Mouse (Mus musculus) thymus, postnatal 25 days (tissue): ENCODE data around the gene Lrrc36.
A peak's percentile ranks its signal among the peaks of the same experiment; 100 is the strongest.

Experiments
- DNase-seq: peaks from one replicate; pipeline ENCODE4 v3.0.0; 2022

Gene Lrrc36

GRCm38 (mm10) chr8:105468002-105468720 is 54.8 kb downstream of the Lrrc36 start:
- no peak for DNase-seq

- DNase-seq = no peak
Observed at GRCm38 (mm10) chr8:105469041-105469695, 55.8 kb downstream of the Lrrc36 start.

GRCm38 (mm10) chr8:105469816-105470215 is 56.4 kb downstream of the Lrrc36 start:
- DNase-seq = no peak

- DNase-seq = no peak
Observed at GRCm38 (mm10) chr8:105470262-105470661, 56.9 kb downstream of the Lrrc36 start.

- no peak for DNase-seq
Observed at GRCm38 (mm10) chr8:105470681-105471313, 57.4 kb downstream of the Lrrc36 start.

GRCm38 (mm10) chr8:105471314-105472015 is 58.1 kb downstream of the Lrrc36 start, which contains the start of gene Tppp3:
Tppp3 (minus strand) TSS chr8:105471526.
- peak; percentile 12 for DNase-seq

GRCm38 (mm10) chr8:105472414-105472932 is 59.1 kb downstream of the Lrrc36 start:
- DNase-seq = no peak

- no peak for DNase-seq
Observed at GRCm38 (mm10) chr8:105472983-105473382, 59.6 kb downstream of the Lrrc36 start.

- DNase-seq = peak; percentile 13
Observed at GRCm38 (mm10) chr8:105473816-105474606, 60.6 kb downstream of the Lrrc36 start.

GRCm38 (mm10) chr8:105474680-105475079 is 61.3 kb downstream of the Lrrc36 start:
- DNase-seq = no peak

- no peak for DNase-seq
Observed at GRCm38 (mm10) chr8:105475254-105475653, 61.9 kb downstream of the Lrrc36 start.

GRCm38 (mm10) chr8:105475742-105476141 is 62.4 kb downstream of the Lrrc36 start:
- no peak for DNase-seq

- DNase-seq = no peak
Observed at GRCm38 (mm10) chr8:105476161-105476560, 62.8 kb downstream of the Lrrc36 start.

- DNase-seq = peak; percentile 58
Observed at GRCm38 (mm10) chr8:105476628-105477413, 63.5 kb downstream of the Lrrc36 start.

- no peak for DNase-seq
Observed at GRCm38 (mm10) chr8:105477792-105478191, 64.4 kb downstream of the Lrrc36 start.

GRCm38 (mm10) chr8:105481013-105481412 is 67.6 kb downstream of the Lrrc36 start:
- no peak for DNase-seq

- peak; percentile 17 for DNase-seq
Observed at GRCm38 (mm10) chr8:105481453-105481852, 68.1 kb downstream of the Lrrc36 start.

- DNase-seq = no peak
Observed at GRCm38 (mm10) chr8:105482123-105482522, 68.8 kb downstream of the Lrrc36 start.

GRCm38 (mm10) chr8:105483212-105484029 is 70.0 kb downstream of the Lrrc36 start:
- no peak for DNase-seq

- DNase-seq = no peak
Observed at GRCm38 (mm10) chr8:105484030-105484368, 70.6 kb downstream of the Lrrc36 start.
